Mouse (Mus musculus) stomach, embryonic 15.5 days (tissue): Measurements from ENCODE around the gene Zup1. TPM values are rescaled to one million over a fixed set of nuclear protein-coding genes. Genes with fewer than 3 reads are reported as not detected.
"Not testable (repeated sequence)": the region's sequence is repeated elsewhere in the genome, so short reads cannot be mapped to it uniquely, and the experiment has no call there.

Source experiments
- ATAC-seq: fragments of 200-750 bp; cut with Nextera tagmentation; 2 replicates; pipeline ENCODE4 v1.8.0; 2017; ENCODE audit warnings: low read depth, moderate number of reproducible peaks, moderate TSS enrichment; ENCODE audit not compliant: insufficient read depth, low FRiP score
- H3K27ac ChIP-seq: fragments of 300-500 bp; sonication (generic); 2 replicates; pipeline ENCODE4 v1.5.1; 2015; ENCODE audit warnings: mild to moderate bottlenecking, inconsistent platforms
- H3K27me3 ChIP-seq: fragments of 300-500 bp; sonication (generic); replicated peaks from 2 replicates; pipeline ENCODE4 v1.6.1; 2015; ENCODE audit warnings: inconsistent platforms
- H3K36me3 ChIP-seq: fragments of 300-500 bp; sonication (generic); 2 replicates; pipeline ENCODE4 v1.6.1; 2015; ENCODE audit warnings: inconsistent platforms
- H3K4me1 ChIP-seq: fragments of 300-500 bp; sonication (generic); 2 replicates; pipeline ENCODE4 v1.6.1; 2015; ENCODE audit warnings: inconsistent platforms
- H3K4me2 ChIP-seq: fragments of 300-500 bp; sonication (generic); 2 replicates; pipeline ENCODE4 v1.6.1; 2015; ENCODE audit warnings: mild to moderate bottlenecking, inconsistent platforms
- H3K4me3 ChIP-seq: fragments of 300-500 bp; sonication (generic); replicated peaks from 2 replicates; pipeline ENCODE4 v1.5.1; 2015; ENCODE audit warnings: inconsistent platforms
- H3K9ac ChIP-seq: fragments of 300-500 bp; sonication (generic); 2 replicates; pipeline ENCODE4 v1.6.1; 2015; ENCODE audit warnings: inconsistent platforms
- H3K9me3 ChIP-seq: fragments of 300-500 bp; sonication (generic); 2 replicates; pipeline ENCODE4 v1.6.1; 2016; ENCODE audit warnings: inconsistent platforms
- WGBS: fragments of 180-500 bp; shearing (Covaris S2); methylation state at CpG from one replicate; pipeline ENCODE4 v1.1.7; 2015; 5-methylcytosine and 5-hydroxymethylcytosine counted together
- polyA plus RNA-seq: library from polyadenylated mRNA; unstranded; fragments of >200 nt; fragmentation: Nextera tagmentation; extraction: Ambion mirVana; gene quantifications from 2 replicates; pipeline ENCODE4 v1.2.1, GENCODE M21; 2015

The Zup1 gene
- polyA plus RNA-seq, 1 experiment from 2014 or later: 18.6 TPM

GRCm38 (mm10) chr10:33901520-33901919, 49.5 kb downstream of the Zup1 start:
- not testable (repeated sequence) for H3K4me2 ChIP-seq, ATAC-seq, H3K4me3 ChIP-seq, H3K27ac ChIP-seq, H3K4me1 ChIP-seq, H3K27me3 ChIP-seq, H3K9ac ChIP-seq, H3K36me3 ChIP-seq, H3K9me3 ChIP-seq
- 83% methylated on average over 1 of the region's 1 CpGs for whole genome bisulfite sequencing

DNA sequence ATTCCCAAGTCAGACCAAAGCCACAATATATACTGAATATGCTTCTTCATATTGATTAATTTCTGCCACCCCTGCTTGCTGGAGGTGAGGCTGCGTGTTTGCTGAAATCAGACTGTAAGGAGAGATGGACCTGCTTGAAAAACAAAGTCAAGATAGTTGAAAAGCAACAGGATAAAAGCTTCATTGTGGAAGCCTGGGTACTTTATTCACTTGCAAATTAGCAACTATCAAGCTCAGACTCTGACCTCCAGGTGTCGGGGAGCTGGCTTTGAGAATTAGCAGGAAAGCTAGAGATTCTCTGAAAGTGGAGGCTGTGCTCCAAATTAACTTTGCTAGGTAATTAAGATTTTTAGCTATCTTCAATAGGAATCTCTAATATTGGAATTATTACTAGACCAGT, 68.7 kb downstream of the Zup1 start:
- not testable (repeated sequence) for H3K9me3 ChIP-seq, H3K4me1 ChIP-seq, H3K9ac ChIP-seq, H3K27ac ChIP-seq, H3K4me2 ChIP-seq, H3K4me3 ChIP-seq, H3K27me3 ChIP-seq, ATAC-seq, H3K36me3 ChIP-seq
- whole genome bisulfite sequencing: 86% methylated on average over 2 of the region's 2 CpGs

DNA sequence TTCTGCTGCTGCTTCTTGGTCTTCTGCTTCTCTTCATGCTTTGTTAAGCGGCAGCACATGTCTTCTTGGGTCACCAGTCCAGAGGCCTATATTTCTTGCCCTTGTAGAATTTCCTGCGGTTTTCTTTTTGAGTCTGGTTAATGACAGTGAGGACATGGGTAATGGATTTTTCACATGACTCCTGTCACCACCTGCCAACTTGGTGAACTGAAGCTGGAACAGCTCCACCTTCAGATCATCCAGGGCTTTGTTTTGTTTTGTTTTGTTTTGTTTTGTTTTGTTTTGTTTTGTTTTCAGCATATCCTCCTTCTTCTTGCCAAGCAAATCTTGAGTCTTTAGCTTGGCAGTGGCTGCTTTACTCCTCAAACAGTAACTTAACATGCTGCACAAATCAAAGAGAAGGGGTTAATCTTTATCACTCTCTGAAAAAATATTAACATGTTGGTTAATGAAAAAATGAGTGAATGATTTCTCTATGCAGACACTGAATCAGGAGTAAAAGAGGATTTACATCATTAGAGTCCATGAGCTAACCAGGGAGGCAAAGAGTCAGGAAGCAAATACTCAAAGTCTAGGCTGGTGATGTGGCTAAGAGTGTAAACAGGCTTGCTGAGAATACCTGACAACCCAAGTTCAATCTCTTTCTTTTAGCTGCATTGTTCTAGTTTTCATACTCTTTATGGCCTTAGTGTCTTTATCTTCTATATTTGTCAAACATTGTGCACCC, 78.2 kb downstream of the Zup1 start:
- ATAC-seq: no peak
- H3K4me2 ChIP-seq: no peak overlapping the region
- H3K27me3 ChIP-seq: no peaks in the 10 kb centered on the region
- H3K9me3 ChIP-seq: no peaks in the 10 kb centered on the region
- H3K4me1 ChIP-seq: no peaks in the 10 kb centered on the region
- WGBS: 89% methylated on average over 2 of the region's 2 CpGs
- H3K36me3 ChIP-seq: no peaks in the 10 kb centered on the region
- H3K9ac ChIP-seq: no peak overlapping the region
- H3K4me3 ChIP-seq: no peak overlapping the region
- H3K27ac ChIP-seq: no peak overlapping the region

DNA sequence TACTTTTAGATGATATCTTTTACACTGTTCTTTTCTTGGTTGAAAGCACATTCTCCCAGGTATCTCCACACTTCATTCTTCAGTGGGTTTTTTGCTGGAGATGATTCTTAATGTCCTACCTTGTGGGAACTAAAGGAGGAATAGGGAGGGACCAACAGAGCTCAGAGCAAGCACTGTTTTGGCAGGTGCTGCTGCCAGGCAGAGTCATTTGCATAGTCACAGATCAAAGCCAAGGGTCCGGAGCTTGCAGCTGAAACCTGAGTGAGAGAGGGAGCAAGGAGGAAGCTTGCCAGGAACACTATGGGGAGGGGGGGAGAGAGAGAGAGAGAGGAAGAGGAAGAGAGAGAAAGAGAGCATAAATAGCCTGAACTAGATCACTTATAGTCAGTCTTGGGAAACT, 80.6 kb downstream of the Zup1 start:
- no peak overlapping the region for H3K27ac ChIP-seq
- no peaks in the 10 kb centered on the region for H3K4me1 ChIP-seq
- no peak for ATAC-seq
- H3K9ac ChIP-seq: no peak overlapping the region
- H3K27me3 ChIP-seq: no peaks in the 10 kb centered on the region
- H3K4me3 ChIP-seq: no peak overlapping the region
- WGBS: 21% methylated on average over 1 of the region's 1 CpGs
- H3K36me3 ChIP-seq: no peaks in the 10 kb centered on the region
- H3K4me2 ChIP-seq: no peak overlapping the region
- no peaks in the 10 kb centered on the region for H3K9me3 ChIP-seq

Other genes starting within 250 kb of the Zup1 start
- not detected in 2 replicates for gene Sult3a2, start 164.6 kb downstream of the Zup1 start, polyA plus RNA-seq
- not detected in 2 replicates for gene Sult3a1, start 93.5 kb downstream of the Zup1 start, polyA plus RNA-seq
- 0.04 and 0.13 TPM in 2 replicates for gene Rsph4a, start 46.2 kb downstream of the Zup1 start, polyA plus RNA-seq
- gene Rwdd1, start 68.4 kb upstream of the Zup1 start, polyA plus RNA-seq: 111 and 112 TPM in 2 replicates
- not detected in 2 replicates for gene Trappc3l, start 86.3 kb upstream of the Zup1 start, polyA plus RNA-seq
- not detected in 2 replicates for gene Calhm4, start 93.0 kb upstream of the Zup1 start, polyA plus RNA-seq
- 0.89 and 1.0 TPM in 2 replicates for gene Calhm5, start 145.2 kb upstream of the Zup1 start, polyA plus RNA-seq
- gene Calhm6, start 176.7 kb upstream of the Zup1 start, polyA plus RNA-seq: 1.4 and 2.3 TPM in 2 replicates